Mouse (Mus musculus): ENCODE measurements around the gene Arhgap33.

GRCm38 (mm10) chr7:30564970-30565571 is 30.2 kb upstream of the Arhgap33 start, which contains the start of gene Igflr1:
- TF ChIP-seq CTCF (conservative IDR thresholded peaks at IDR 0.05; ENCODE audit: insufficient read depth, insufficient read length, low read depth, low read length) (no peak), POLR2A (IDR thresholded peaks at IDR 0.05; ENCODE audit: low read depth, low read length) (no peak)

Measured in kidney, adult 2 months (tissue).